Mouse (Mus musculus) adrenal gland, adult 2 months (tissue): ENCODE measurements around the gene N4bp2. TPM values are rescaled to one million over a fixed set of nuclear protein-coding genes. Genes with fewer than 3 reads are reported as not detected.
"Not testable (repeated sequence)": the region's sequence is repeated elsewhere in the genome, so short reads cannot be mapped to it uniquely, and the experiment has no call there.

Experiments
- DNase-seq: peaks from one replicate; pipeline ENCODE4 v3.0.0; 2021
- polyA plus RNA-seq: library from polyadenylated mRNA; depleted of rRNA; stranded (reverse); fragments of >200 nt; gene quantifications from 2 replicates; pipeline ENCODE4 v1.2.3, GENCODE M21; 2012
- total RNA-seq, 2 experiments: library from RNA; stranded (reverse); gene quantifications; 2 replicates each; pipeline ENCODE4 v1.2.3; 2021

Gene N4bp2
- total and polyA plus RNA-seq, 3 experiments, result 7.1 to 14.1 (median 8.7) TPM

- peak; percentile 92 for DNase-seq
Measured at GRCm38 (mm10) chr5:65764786-65765634, 1.7 kb downstream of the N4bp2 start.

- peak; percentile 4 for DNase-seq
Measured at GRCm38 (mm10) chr5:65765635-65765911, 2.3 kb downstream of the N4bp2 start.

GRCm38 (mm10) chr5:65768007-65768406 is 4.7 kb downstream of the N4bp2 start:
- DNase-seq, result no peak

GRCm38 (mm10) chr5:65770065-65770464 is 6.7 kb downstream of the N4bp2 start:
- no peak for DNase-seq

- no peak for DNase-seq
Measured at GRCm38 (mm10) chr5:65770493-65770892, 7.2 kb downstream of the N4bp2 start.

GRCm38 (mm10) chr5:65773957-65774356 is 10.6 kb downstream of the N4bp2 start:
- not testable (repeated sequence) for DNase-seq

GRCm38 (mm10) chr5:65776166-65776565 is 12.8 kb downstream of the N4bp2 start:
- DNase-seq, result no peak

- DNase-seq, result no peak
Measured at GRCm38 (mm10) chr5:65776907-65777306, 13.6 kb downstream of the N4bp2 start.

- not testable (repeated sequence) for DNase-seq
Measured at GRCm38 (mm10) chr5:65778986-65779385, 15.7 kb downstream of the N4bp2 start.

GRCm38 (mm10) chr5:65779401-65780063 is 16.2 kb downstream of the N4bp2 start:
- no peak for DNase-seq

- DNase-seq, result no peak
Measured at GRCm38 (mm10) chr5:65781147-65781715, 17.9 kb downstream of the N4bp2 start.

GRCm38 (mm10) chr5:65781769-65782715 is 18.7 kb downstream of the N4bp2 start:
- DNase-seq, result no peak

GRCm38 (mm10) chr5:65790604-65791225 is 27.4 kb downstream of the N4bp2 start:
- DNase-seq, result no peak

- DNase-seq, result no peak
Measured at GRCm38 (mm10) chr5:65794202-65794601, 30.9 kb downstream of the N4bp2 start.

- DNase-seq, result no peak
Measured at GRCm38 (mm10) chr5:65794702-65795101, 31.4 kb downstream of the N4bp2 start.

- DNase-seq, result no peak
Measured at GRCm38 (mm10) chr5:65795293-65795993, 32.1 kb downstream of the N4bp2 start.

- DNase-seq, result no peak
Measured at GRCm38 (mm10) chr5:65795994-65796298, 32.6 kb downstream of the N4bp2 start.

- DNase-seq, result peak; percentile 53
Measured at GRCm38 (mm10) chr5:65823601-65824133, 60.3 kb downstream of the N4bp2 start.

GRCm38 (mm10) chr5:65826476-65826875 is 63.2 kb downstream of the N4bp2 start:
- DNase-seq, result no peak

- no peak for DNase-seq
Measured at GRCm38 (mm10) chr5:65827102-65827501, 63.8 kb downstream of the N4bp2 start.

GRCm38 (mm10) chr5:65828261-65828660 is 64.9 kb downstream of the N4bp2 start:
- no peak for DNase-seq
